Mouse (Mus musculus) urinary bladder, postnatal 4 days (tissue): ENCODE measurements around the gene Dgki.

Experiments used
- DNase-seq, 2 experiments: peaks; one replicate each; pipeline ENCODE4 v3.0.0; 2021 to 2022; ENCODE audit warnings: low spot score in 2 of 2

Dgki gene

GRCm38 (mm10) chr6:36810448-36810847 is 489.5 kb downstream of the Dgki start:
- no peak for DNase-seq

GRCm38 (mm10) chr6:36809747-36810285 is 490.2 kb downstream of the Dgki start, which contains the start of gene Ptn:
Gene Ptn, minus strand, starts transcription at chr6:36810220.
- peak in 1 of 2 experiments; percentile 28 for DNase-seq

- DNase-seq = no peak
Measured at GRCm38 (mm10) chr6:36809311-36809726, 490.7 kb downstream of the Dgki start.

- DNase-seq = no peak
Measured at GRCm38 (mm10) chr6:36808306-36809058, 491.5 kb downstream of the Dgki start.

- DNase-seq = no peak
Measured at GRCm38 (mm10) chr6:36806906-36807305, 493.1 kb downstream of the Dgki start.

- DNase-seq = no peak
Measured at GRCm38 (mm10) chr6:36800309-36800946, 499.6 kb downstream of the Dgki start.

GRCm38 (mm10) chr6:36797066-36797655 is 502.8 kb downstream of the Dgki start:
- DNase-seq = no peak
